Mouse (Mus musculus): ENCODE data around the gene Phc2.

DNA sequence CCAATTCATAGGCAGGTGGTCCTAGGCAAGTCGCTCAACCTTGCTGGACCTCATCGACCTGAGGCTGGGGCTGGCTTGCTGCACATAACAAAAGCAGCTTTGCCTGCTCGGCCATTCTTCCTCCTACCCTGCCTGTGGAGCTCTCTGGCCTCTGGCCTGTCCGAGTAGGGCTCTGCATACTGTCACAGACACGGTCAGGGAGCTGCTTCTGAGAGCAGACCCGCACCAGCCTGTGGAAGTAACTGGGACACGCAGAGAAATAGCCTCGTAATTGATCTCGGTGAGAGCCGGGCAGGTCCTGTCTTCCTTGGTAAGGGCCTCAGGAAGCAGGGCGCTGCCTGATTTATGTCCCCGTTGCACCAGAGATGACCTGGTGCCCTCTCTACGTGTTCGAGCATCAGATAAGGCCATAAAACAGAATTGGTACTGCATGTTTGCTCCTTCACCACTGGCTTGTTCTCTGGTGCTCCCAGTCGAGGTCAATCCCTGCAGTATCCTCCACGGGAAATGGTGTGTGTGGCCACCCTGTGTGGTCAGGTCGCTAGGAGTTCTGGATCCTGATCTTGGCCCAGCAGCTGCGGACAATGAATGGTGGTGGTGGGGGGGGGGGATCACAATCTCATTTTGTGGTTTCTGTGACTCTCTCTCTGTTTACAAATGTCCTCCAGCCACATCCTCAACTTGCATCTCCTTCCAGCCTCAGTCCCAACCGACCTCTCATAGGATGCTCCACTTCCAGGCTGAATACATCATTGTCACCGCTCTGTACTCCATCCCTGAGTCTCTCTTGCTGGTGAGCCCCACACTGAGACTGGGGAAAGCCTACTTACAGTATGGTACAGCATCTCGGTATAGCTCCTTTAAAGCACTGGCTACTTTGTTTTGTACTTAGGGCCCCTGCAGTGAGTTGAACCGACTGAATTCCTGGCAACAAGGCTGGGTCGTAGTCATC lies 12.5 kb upstream of the Phc2 start:
- TF ChIP-seq CTCF (IDR thresholded peaks at IDR 0.05; ENCODE audit: control insufficient read depth, insufficient read depth, insufficient replicate concordance, low read depth, low read length) (no peak), POLR2A (IDR thresholded peaks at IDR 0.05; ENCODE audit: control insufficient read depth, low read depth, low read length) (no peak)

Data from testis, adult 2 months (tissue).